Mouse (Mus musculus) liver, postnatal 0 days (tissue): ENCODE data around the gene Dupd1. TPM values are rescaled to one million over a fixed set of nuclear protein-coding genes. Genes with fewer than 3 reads are reported as not detected.
A peak's percentile ranks its signal among the peaks of the same experiment; 100 is the strongest.

Experiments used
- ATAC-seq: fragments of 200-750 bp; cut with Nextera tagmentation; 2 replicates; pipeline ENCODE4 v1.8.0; 2017; ENCODE audit warnings: mild to moderate bottlenecking, moderate library complexity
- DNase-seq: peaks from one replicate; pipeline ENCODE4 v3.0.0-alpha.2; 2016
- H3K27ac ChIP-seq: fragments of 300-500 bp; sonication (generic); 2 replicates; pipeline ENCODE4 v1.5.1; 2014; ENCODE audit warnings: antibody characterized with exemption, moderate library complexity, mild to moderate bottlenecking, low read depth
- H3K27me3 ChIP-seq: fragments of 300-500 bp; sonication (generic); 2 replicates; pipeline ENCODE4 v1.6.1; 2014; ENCODE audit warnings: low read length, control low read depth, mixed read lengths; ENCODE audit not compliant: insufficient read depth
- H3K36me3 ChIP-seq: fragments of 300-500 bp; sonication (generic); replicated peaks from 2 replicates; pipeline ENCODE4 v1.6.1; 2014; ENCODE audit warnings: mild to moderate bottlenecking, control low read depth, low read length, moderate library complexity, mixed read lengths; ENCODE audit not compliant: insufficient read depth
- H3K4me1 ChIP-seq: fragments of 300-500 bp; sonication (generic); 2 replicates; pipeline ENCODE4 v1.6.1; 2014; ENCODE audit warnings: antibody characterized with exemption, mild to moderate bottlenecking, control low read depth; ENCODE audit not compliant: insufficient read depth
- H3K4me2 ChIP-seq: fragments of 300-500 bp; sonication (generic); 2 replicates; pipeline ENCODE4 v1.6.1; 2014; ENCODE audit warnings: low read depth, mild to moderate bottlenecking, low read length, moderate library complexity, mixed read lengths
- H3K4me3 ChIP-seq: fragments of 300-500 bp; sonication (generic); 2 replicates; pipeline ENCODE4 v1.5.1; 2014; ENCODE audit warnings: low read depth, low read length
- H3K9ac ChIP-seq: fragments of 300-500 bp; sonication (generic); replicated peaks from 2 replicates; pipeline ENCODE4 v1.6.1; 2014; ENCODE audit warnings: mild to moderate bottlenecking, moderate library complexity
- H3K9me3 ChIP-seq: fragments of 300-500 bp; sonication (generic); 2 replicates; pipeline ENCODE4 v1.6.1; 2016; ENCODE audit warnings: mild to moderate bottlenecking, control low read depth, low read length, mixed read lengths
- CTCF ChIP-seq: sonication (generic); IDR thresholded peaks from 2 replicates; pipeline ENCODE4 v1.5.1; 2016; ENCODE audit warnings: antibody characterized with exemption, low read depth
- EP300 ChIP-seq: IDR thresholded peaks from 2 replicates; pipeline ENCODE4 v1.6.1; 2016; ENCODE audit warnings: antibody characterized with exemption, low read depth, mild to moderate bottlenecking
- WGBS: fragments of 180-500 bp; shearing (Covaris S2); extraction: QIAGEN DNeasy Blood & Tissue Kit; methylation state at CpG from one replicate; pipeline ENCODE4 v1.1.7; 2014; ENCODE audit not compliant: insufficient replicate concordance; 5-methylcytosine and 5-hydroxymethylcytosine counted together
- polyA plus RNA-seq: library from polyadenylated mRNA; unstranded; fragments of >200 nt; fragmentation: Nextera tagmentation; extraction: Ambion mirVana; gene quantifications from 2 replicates; pipeline ENCODE4 v1.2.1, GENCODE M21; 2015

The Dupd1 gene
- polyA plus RNA-seq, 1 experiment from 2014 or later, result not detected

- no peaks in the 10 kb centered on the region for H3K27me3 ChIP-seq
- H3K36me3 ChIP-seq, result no peaks in the 10 kb centered on the region
- WGBS, result 69% methylated on average over 1 of the region's 1 CpGs
- TF ChIP-seq EP300, result no peak
- no peak for TF ChIP-seq CTCF
- H3K27ac ChIP-seq, result no peak overlapping the region
- no peaks in the 10 kb centered on the region for H3K4me1 ChIP-seq
- no peaks in the 10 kb centered on the region for H3K9me3 ChIP-seq
- no peak for ATAC-seq
- no peak for DNase-seq
- no peak overlapping the region for H3K4me2 ChIP-seq
- H3K9ac ChIP-seq, result no peak overlapping the region
- no peak overlapping the region for H3K4me3 ChIP-seq
These were observed 29.8 kb upstream of the Dupd1 start for GRCm38 (mm10) chr14:21744169-21744568.

GRCm38 (mm10) chr14:21742441-21742840, 28.1 kb upstream of the Dupd1 start:
- no peak overlapping the region for H3K27ac ChIP-seq
- H3K4me1 ChIP-seq, result no peaks in the 10 kb centered on the region
- DNase-seq (no peak), ATAC-seq (no peak)
- H3K4me2 ChIP-seq, result no peak overlapping the region
- no peak overlapping the region for H3K9ac ChIP-seq
- WGBS, result 81% methylated on average over 4 of the region's 4 CpGs
- H3K9me3 ChIP-seq, result no peaks in the 10 kb centered on the region
- no peaks in the 10 kb centered on the region for H3K27me3 ChIP-seq
- H3K36me3 ChIP-seq, result no peaks in the 10 kb centered on the region
- H3K4me3 ChIP-seq, result no peak overlapping the region
- TF ChIP-seq CTCF (no peak), EP300 (no peak)

- no peak overlapping the region for H3K27ac ChIP-seq
- no peak overlapping the region for H3K4me2 ChIP-seq
- WGBS, result 32% methylated on average over 4 of the region's 4 CpGs
- peak; percentile 95 for TF ChIP-seq CTCF
- TF ChIP-seq EP300, result no peak
- H3K4me3 ChIP-seq, result no peak overlapping the region
- no peak overlapping the region for H3K9ac ChIP-seq
- no peaks in the 10 kb centered on the region for H3K36me3 ChIP-seq
- H3K27me3 ChIP-seq, result no peaks in the 10 kb centered on the region
- ATAC-seq (peak; percentile 59), DNase-seq (peak; percentile 81)
- no peaks in the 10 kb centered on the region for H3K4me1 ChIP-seq
- no peaks in the 10 kb centered on the region for H3K9me3 ChIP-seq
These were observed 27.4 kb upstream of the Dupd1 start for GRCm38 (mm10) chr14:21741786-21742185.

GRCm38 (mm10) chr14:21741314-21741713, 26.9 kb upstream of the Dupd1 start:
- WGBS, result 86% methylated on average over 3 of the region's 3 CpGs
- no peak for ATAC-seq

GRCm38 (mm10) chr14:21740345-21740744, 26.0 kb upstream of the Dupd1 start:
- no peaks in the 10 kb centered on the region for H3K9me3 ChIP-seq
- no peaks in the 10 kb centered on the region for H3K27me3 ChIP-seq
- H3K4me2 ChIP-seq, result no peak overlapping the region
- no peak overlapping the region for H3K27ac ChIP-seq
- TF ChIP-seq EP300 (no peak), CTCF (no peak)
- 85% methylated on average over 7 of the region's 7 CpGs for WGBS
- no peak overlapping the region for H3K9ac ChIP-seq
- no peaks in the 10 kb centered on the region for H3K4me1 ChIP-seq
- no peak for DNase-seq
- ATAC-seq, result no peak
- no peaks in the 10 kb centered on the region for H3K36me3 ChIP-seq
- H3K4me3 ChIP-seq, result no peak overlapping the region

More at GRCm38 (mm10) chr14:21741314-21741713, 26.9 kb upstream of the Dupd1 start:
- DNase-seq, result no peak
- no peak for TF ChIP-seq EP300
- no peak for TF ChIP-seq CTCF
- Histone ChIP-seq H3K4me2 (no peak overlapping the region), H3K27me3 (no peaks in the 10 kb centered on the region), H3K9ac (no peak overlapping the region), H3K27ac (no peak overlapping the region), H3K9me3 (no peaks in the 10 kb centered on the region), H3K4me1 (no peaks in the 10 kb centered on the region), H3K4me3 (no peak overlapping the region), H3K36me3 (no peaks in the 10 kb centered on the region)

- 85% methylated on average over 15 of the region's 15 CpGs for WGBS
These were observed 18.9 kb upstream of the Dupd1 start for GRCm38 (mm10) chr14:21733131-21733905.

More at GRCm38 (mm10) chr14:21733131-21733905, 18.9 kb upstream of the Dupd1 start:
- Histone ChIP-seq H3K9me3 (peaks cover 4% of the 10 kb centered on the region; the same call in 1 of the 2 replicates), H3K36me3 (no peaks in the 10 kb centered on the region), H3K9ac (no peak overlapping the region), H3K4me2 (no peak overlapping the region), H3K27me3 (no peaks in the 10 kb centered on the region), H3K4me1 (no peaks in the 10 kb centered on the region), H3K4me3 (no peak overlapping the region), H3K27ac (no peak overlapping the region)
- DNase-seq (no peak), ATAC-seq (no peak)
- no peak for TF ChIP-seq EP300
